9 mouse cellular contexts compared by ENCODE assay signal in genomic region chr17:15377901-15378300, GRCm38 (mm10). TPM values are rescaled to one million over a fixed set of nuclear protein-coding genes. Genes with fewer than 3 reads are reported as not detected.
DNase-seq lines count a peak whose midpoint lies in the region; ATAC-seq and TF ChIP-seq lines count a peak whose summit lies in the region.
"Had no signal": no experiment of that assay in that cellular context is flagged by ENCODE, and none has a peak within 500 bp of the region (broad histone marks: within the 10 kb centered on the region; RNA-seq: fewer than 3 reads in every experiment).

No protein-coding gene starts in this region.

- H3K36me3 ChIP-seq in forebrain, embryonic 12.5 days (replicated peaks) = peaks cover 9% of the 10 kb centered on the region
- H3K36me3 ChIP-seq in hindbrain, postnatal 0 days (ENCODE audit: insufficient read depth, low read length) = no peaks in the 10 kb centered on the region
- H3K36me3 ChIP-seq in midbrain, embryonic 14.5 days (ENCODE audit: control insufficient read depth, insufficient read depth, low read length) = peaks cover 7% of the 10 kb centered on the region; the same call in 1 of the 2 replicates
- H3K36me3 ChIP-seq: limb, embryonic 15.5 days had no signal

- H3K9ac ChIP-seq in forebrain, embryonic 12.5 days = no peak overlapping the region
- no peak overlapping the region for H3K9ac ChIP-seq in hindbrain, postnatal 0 days (replicated peaks; ENCODE audit: low read length)
- no peak overlapping the region for H3K9ac ChIP-seq in midbrain, embryonic 14.5 days (replicated peaks; ENCODE audit: low read length)
- H3K9ac ChIP-seq: limb, embryonic 15.5 days had no signal

- TF ChIP-seq CTCF in gastrocnemius, adult 2 months (IDR thresholded peaks at IDR 0.05) = peak; percentile 76
- TF ChIP-seq CTCF in hindbrain, postnatal 0 days (IDR thresholded peaks at IDR 0.05; ENCODE audit: low read depth) = peak; percentile 79

- H3K4me1 ChIP-seq in forebrain, embryonic 12.5 days = peaks cover 79% of the 10 kb centered on the region
- H3K4me1 ChIP-seq in hindbrain, postnatal 0 days (ENCODE audit: insufficient read depth, low read length) = peaks cover 30% of the 10 kb centered on the region
- peaks cover 53% of the 10 kb centered on the region for H3K4me1 ChIP-seq in midbrain, embryonic 14.5 days (ENCODE audit: control insufficient read depth, insufficient read depth, low read length)

- peak; percentile 44 for DNase-seq in gastrocnemius, adult 2 months
- no peak for DNase-seq in gastrocnemius, postnatal 4 days (ENCODE audit: low spot score in 2 of 2)
- peak; percentile 60 for DNase-seq in Muller cell, postnatal 12 days (ENCODE audit: inconsistent ontology term)
- DNase-seq in hindbrain, postnatal 0 days (ENCODE audit: low spot score) = peak; percentile 85
- DNase-seq in midbrain, embryonic 14.5 days = peak; percentile 84
- no peak for DNase-seq in urinary bladder, adult 18-20 months (ENCODE audit: low spot score in 2 of 2)
- DNase-seq in layer of hippocampus, postnatal 14 days (ENCODE audit: low spot score in 2 of 2) = no peak

- H3K4me3 ChIP-seq in gastrocnemius, adult 2 months = peak overlapping the region; percentile 27
- no peak overlapping the region; the same call in 1 of the 2 replicates for H3K4me3 ChIP-seq in forebrain, embryonic 12.5 days (replicated peaks)
- H3K4me3 ChIP-seq in hindbrain, postnatal 0 days (ENCODE audit: low read length) = no peak overlapping the region
- 0 out of 2 replicates have a peak overlapping the region, but pooled peaks have one; percentile 84 for H3K4me3 ChIP-seq in midbrain, embryonic 14.5 days (replicated peaks; ENCODE audit: low read depth, low read length)
- H3K4me3 ChIP-seq: limb, embryonic 15.5 days had no signal

- H3K4me2 ChIP-seq in forebrain, embryonic 12.5 days = peak overlapping the region; percentile 90
- peak overlapping the region; percentile 95; the same call in 1 of the 2 replicates for H3K4me2 ChIP-seq in hindbrain, postnatal 0 days (ENCODE audit: low read depth, low read length)
- peak overlapping the region; percentile 96 for H3K4me2 ChIP-seq in midbrain, embryonic 14.5 days (ENCODE audit: low read length)
- H3K4me2 ChIP-seq: limb, embryonic 15.5 days had no signal

- intact Hi-C loops in gastrocnemius, adult 2 months (cut with DNase I) = loop anchor here (1.0 to 5.0 kb wide), 3 partner anchors 91 to 313 kb away; no protein-coding TSS in a partner anchor

- peak overlapping the region; percentile 28; the same call in 1 of the 2 replicates for H3K27ac ChIP-seq in gastrocnemius, adult 2 months
- H3K27ac ChIP-seq in forebrain, embryonic 12.5 days = peak overlapping the region; percentile 99
- H3K27ac ChIP-seq in hindbrain, postnatal 0 days = 0 out of 2 replicates have a peak overlapping the region, but pooled peaks have one; percentile 86
- H3K27ac ChIP-seq in midbrain, embryonic 14.5 days (replicated peaks; ENCODE audit: low read depth, low read length) = peak overlapping the region; percentile 99
- H3K27ac ChIP-seq: limb, embryonic 15.5 days had no signal

- no peak for ATAC-seq in forebrain, embryonic 12.5 days (ENCODE audit: low FRiP score)
- ATAC-seq in hindbrain, postnatal 0 days = no peak
- no peak for ATAC-seq in midbrain, embryonic 14.5 days (ENCODE audit: low FRiP score, low TSS enrichment)

- H3K9me3 ChIP-seq in forebrain, embryonic 12.5 days = no peaks in the 10 kb centered on the region
- H3K9me3 ChIP-seq in hindbrain, postnatal 0 days (ENCODE audit: low read length) = no peaks in the 10 kb centered on the region
- H3K9me3 ChIP-seq in midbrain, embryonic 14.5 days (ENCODE audit: control insufficient read depth, low read length) = no peaks in the 10 kb centered on the region
- H3K9me3 ChIP-seq: limb, embryonic 15.5 days had no signal

- H3K27me3 ChIP-seq in forebrain, embryonic 12.5 days = peaks cover 22% of the 10 kb centered on the region
- H3K27me3 ChIP-seq in hindbrain, postnatal 0 days (ENCODE audit: insufficient read depth, low read length) = no peaks in the 10 kb centered on the region; the same call in 1 of the 2 replicates
- H3K27me3 ChIP-seq in midbrain, embryonic 14.5 days (ENCODE audit: control insufficient read depth, insufficient read depth, low read length) = no peaks in the 10 kb centered on the region

- WGBS in forebrain, embryonic 12.5 days = 0% methylated on average over 1 of the region's 1 CpGs
- WGBS in hindbrain, postnatal 0 days = 0% methylated on average over 1 of the region's 1 CpGs
- 0% methylated on average over 1 of the region's 1 CpGs for WGBS in midbrain, embryonic 14.5 days

RNA-seq across cellular contexts. Expression of gene Dll1, which starts 1.2 kb away (rescaled TPM):
- total RNA-seq in gastrocnemius, adult 2 months (2021) = 1 to 10 TPM; 3.0 to 4.1 TPM
- 10 to 100 TPM; 16.7 to 18.7 TPM for total RNA-seq in gastrocnemius, postnatal 4 days (2021)
- 89.3 and 98.1 TPM in 2 replicates for polyA plus RNA-seq in forebrain, embryonic 12.5 days (2016; fragmentation: Nextera tagmentation; extraction: Ambion mirVana)
- 34.3 and 44.2 TPM in 2 replicates for total RNA-seq in hindbrain, postnatal 0 days (2014; rRNA removed)
- 10.1 and 10.9 TPM in 2 replicates for polyA plus RNA-seq in hindbrain, postnatal 0 days (2015; fragmentation: Nextera tagmentation; extraction: Ambion mirVana)
- 23.5 and 24.4 TPM in 2 replicates for polyA plus RNA-seq in midbrain, embryonic 14.5 days (2014; fragmentation: Nextera tagmentation; extraction: Ambion mirVana)
- 10 to 100 TPM; 10.6 to 12.3 TPM for total RNA-seq in layer of hippocampus, postnatal 14 days (2021)

RNA-seq across cellular contexts. Expression of gene Fam120b, which starts 18.1 kb away (rescaled TPM):
- total RNA-seq in gastrocnemius, adult 2 months (2021) = 10 to 100 TPM; 10.9 to 12.8 TPM
- total RNA-seq in gastrocnemius, postnatal 4 days (2021) = 10 to 100 TPM; 13.6 to 16.9 TPM
- polyA plus RNA-seq in forebrain, embryonic 12.5 days (2016; fragmentation: Nextera tagmentation; extraction: Ambion mirVana) = 41.4 and 42.1 TPM in 2 replicates
- total RNA-seq in hindbrain, postnatal 0 days (2014; rRNA removed) = 36.8 and 40.8 TPM in 2 replicates
- polyA plus RNA-seq in hindbrain, postnatal 0 days (2015; fragmentation: Nextera tagmentation; extraction: Ambion mirVana) = 29.4 and 31.7 TPM in 2 replicates
- 36.9 and 49.1 TPM in 2 replicates for polyA plus RNA-seq in midbrain, embryonic 14.5 days (2014; fragmentation: Nextera tagmentation; extraction: Ambion mirVana)
- 10 to 100 TPM; 33.4 to 34.9 TPM for total RNA-seq in layer of hippocampus, postnatal 14 days (2021)

Comparison
In these comparisons a context has a peak if more than half of its experiments do, and no peak if none do; other contexts are left out.
1. DNase-seq: peak in gastrocnemius, adult 2 months (single experiment), Muller cell, postnatal 12 days (single experiment), hindbrain, postnatal 0 days (single experiment) and midbrain, embryonic 14.5 days (single experiment); none in gastrocnemius, postnatal 4 days (0 of 2), urinary bladder, adult 18-20 months (0 of 2) and layer of hippocampus, postnatal 14 days (0 of 2).
2. H3K27ac ChIP-seq: peak in every context shown above with its lines; median percentile 99 in forebrain, embryonic 12.5 days; 99 in midbrain, embryonic 14.5 days; 86 in hindbrain, postnatal 0 days; 28 in gastrocnemius, adult 2 months.
3. H3K4me3 ChIP-seq: peak in gastrocnemius, adult 2 months (single experiment) and midbrain, embryonic 14.5 days (single experiment); none in forebrain, embryonic 12.5 days (single experiment) and hindbrain, postnatal 0 days (single experiment).
4. Peak in every context shown above with its lines, with median percentiles within 50 percentile points of each other: H3K4me2 ChIP-seq.